Mouse (Mus musculus) myocyte (in vitro differentiated cells): Measurements from ENCODE around the gene 1700016D06Rik. TPM values are rescaled to one million over a fixed set of nuclear protein-coding genes. Genes with fewer than 3 reads are reported as not detected.

Experiments
- H3K27me3 ChIP-seq: one replicate; pipeline ENCODE4 v1.6.1; 2011; ENCODE audit not compliant: control insufficient read depth, insufficient read depth, insufficient read length
- H3K36me3 ChIP-seq: one replicate; pipeline ENCODE4 v1.6.1; 2011; ENCODE audit not compliant: control insufficient read depth, insufficient read depth
- H3K4me2 ChIP-seq: one replicate; pipeline ENCODE4 v1.6.1; 2011; ENCODE audit warnings: low read depth, control low read depth
- H3K4me3 ChIP-seq: one replicate; pipeline ENCODE4 v1.5.1; 2011; ENCODE audit warnings: mild to moderate bottlenecking, control low read depth, moderate library complexity
- H3K79me2 ChIP-seq: one replicate; pipeline ENCODE4 v1.6.1; 2011; ENCODE audit not compliant: control insufficient read depth, insufficient read depth
- H3ac ChIP-seq: one replicate; pipeline ENCODE4 v1.6.1; 2011; ENCODE audit not compliant: control insufficient read depth, insufficient read length
- CEBPB ChIP-seq: IDR thresholded peaks from 2 replicates; pipeline ENCODE4 v1.6.1; 2011; ENCODE audit warnings: mild to moderate bottlenecking, moderate library complexity; ENCODE audit not compliant: poor library complexity, insufficient read depth, severe bottlenecking
- E2F4 ChIP-seq: IDR thresholded peaks from one replicate; pipeline ENCODE4 v1.6.1; 2011; ENCODE audit warnings: mild to moderate bottlenecking, control low read depth, moderate library complexity; ENCODE audit not compliant: insufficient read depth
- MAX ChIP-seq: IDR thresholded peaks from one replicate; pipeline ENCODE4 v1.6.1; 2011; ENCODE audit warnings: low read depth, mild to moderate bottlenecking, control low read depth
- MYOD1 ChIP-seq, 3 experiments: IDR thresholded peaks; one replicate each; pipeline ENCODE4 v1.6.1; 2011; ENCODE audit warnings: control low read depth in 2 of 3, low read depth in 2 of 3, mild to moderate bottlenecking in 2 of 3, moderate library complexity in 1 of 3; ENCODE audit not compliant: insufficient read length in 2 of 3, control insufficient read depth in 1 of 3
- MYOG ChIP-seq, 3 experiments: IDR thresholded peaks; one replicate each; pipeline ENCODE4 v1.6.1; 2011; ENCODE audit warnings: control low read depth in 2 of 3, low read depth in 2 of 3, mild to moderate bottlenecking in 2 of 3; ENCODE audit not compliant: insufficient read length in 2 of 3, control insufficient read depth in 1 of 3, insufficient read depth in 1 of 3
- POLR2A ChIP-seq: IDR thresholded peaks from one replicate; pipeline ENCODE4 v1.6.1; 2011; ENCODE audit warnings: low read depth, mild to moderate bottlenecking, control low read depth, moderate library complexity; ENCODE audit not compliant: insufficient read length
- POLR2AphosphoS2 ChIP-seq: IDR thresholded peaks from one replicate; pipeline ENCODE4 v1.6.1; 2011; ENCODE audit warnings: low read depth, control low read depth; ENCODE audit not compliant: insufficient read length
- REST ChIP-seq: IDR thresholded peaks from one replicate; pipeline ENCODE4 v1.6.1; 2011; ENCODE audit warnings: mild to moderate bottlenecking, control low read depth, moderate library complexity; ENCODE audit not compliant: insufficient read depth, insufficient read length
- SRF ChIP-seq: IDR thresholded peaks from one replicate; pipeline ENCODE4 v1.6.1; 2011; ENCODE audit warnings: low read depth; ENCODE audit not compliant: control insufficient read depth, insufficient read length
- TCF12 ChIP-seq: IDR thresholded peaks from one replicate; pipeline ENCODE4 v1.6.1; 2011; ENCODE audit warnings: mild to moderate bottlenecking, control low read depth; ENCODE audit not compliant: poor library complexity, insufficient read depth, severe bottlenecking
- TCF3 ChIP-seq: IDR thresholded peaks from one replicate; pipeline ENCODE4 v1.6.1; 2011; ENCODE audit warnings: low read depth, control low read depth; ENCODE audit not compliant: insufficient read length
- USF1 ChIP-seq: IDR thresholded peaks from one replicate; pipeline ENCODE4 v1.6.1; 2011; ENCODE audit warnings: low read depth, mild to moderate bottlenecking, control low read depth, moderate library complexity
- polyA plus RNA-seq: library from polyadenylated mRNA; unstranded; fragments of >200 nt; fragmentation: generic; extraction: Trizol; gene quantifications from one replicate; pipeline ENCODE4 v1.2.1, GENCODE M21; 2012; ENCODE audit warnings: missing spikeins

The 1700016D06Rik gene
- 0.30 TPM for polyA plus RNA-seq

GRCm38 (mm10) chr8:11701033-11701362 is at the start of gene 1700016D06Rik:
1700016D06Rik (minus strand) TSS chr8:11701063.
- Histone ChIP-seq H3K79me2 (no peaks in the 10 kb centered on the region), H3K27me3 (no peaks in the 10 kb centered on the region), H3K4me3 (no peak within 1 kb of the TSS), H3K36me3 (no peaks in the 10 kb centered on the region), H3ac (no peak within 1 kb of the TSS), H3K4me2 (peak within 1 kb of the TSS; percentile 47)
- TF ChIP-seq TCF3, result no peak
- TF ChIP-seq MYOG (IDR thresholded peaks at IDR 0.05; ENCODE audit: control insufficient read depth in 1 of 3, insufficient read depth in 1 of 3, insufficient read length in 2 of 3, low read depth in 2 of 3), result no peak
- TF ChIP-seq USF1, result no peak
- TF ChIP-seq TCF12, result no peak
- no peak for TF ChIP-seq E2F4
- TF ChIP-seq SRF, result no peak

DNA sequence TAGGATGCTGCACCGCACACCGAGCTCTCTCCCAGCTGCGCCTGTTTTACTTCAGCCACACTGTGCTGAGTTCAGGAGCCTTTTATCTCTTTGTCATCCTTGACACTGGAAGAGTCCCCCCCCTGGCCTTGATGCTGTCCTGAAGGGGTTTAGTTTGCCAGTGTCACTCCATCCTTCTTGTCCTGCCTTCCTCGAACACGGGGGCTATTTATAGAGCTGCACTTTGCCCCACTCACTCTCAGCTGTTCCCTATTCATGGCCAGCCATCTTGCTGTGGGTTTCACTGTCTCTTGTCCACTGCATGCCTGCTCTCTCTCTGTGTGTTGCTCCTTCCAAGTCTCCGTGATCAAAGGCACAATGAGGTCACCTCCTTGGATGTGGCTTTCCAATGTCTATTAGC is 48.6 kb upstream of the 1700016D06Rik start:
- Histone ChIP-seq H3K4me3 (no peak overlapping the region), H3K79me2 (no peaks in the 10 kb centered on the region), H3ac (no peak overlapping the region), H3K36me3 (no peaks in the 10 kb centered on the region), H3K27me3 (peaks cover 40% of the 10 kb centered on the region), H3K4me2 (peak overlapping the region; percentile 10)
- TF ChIP-seq E2F4, result no peak
- TF ChIP-seq MYOG (IDR thresholded peaks at IDR 0.05; ENCODE audit: control insufficient read depth in 1 of 3, insufficient read depth in 1 of 3, insufficient read length in 2 of 3, low read depth in 2 of 3), result peak; percentile 36 to 77 (median 50)
- peak in 2 of 3 experiments; percentile 61 to 75 for TF ChIP-seq MYOD1 (IDR thresholded peaks at IDR 0.05; ENCODE audit: control insufficient read depth in 1 of 3, insufficient read length in 2 of 3, low read depth in 2 of 3)

GRCm38 (mm10) chr8:11746850-11747600 is 46.2 kb upstream of the 1700016D06Rik start:
- Histone ChIP-seq H3K36me3 (no peaks in the 10 kb centered on the region), H3K79me2 (no peaks in the 10 kb centered on the region), H3K4me3 (no peak overlapping the region), H3ac (no peak overlapping the region), H3K27me3 (peaks cover 48% of the 10 kb centered on the region), H3K4me2 (no peak overlapping the region)
- TF ChIP-seq MYOG (IDR thresholded peaks at IDR 0.05; ENCODE audit: control insufficient read depth in 1 of 3, insufficient read depth in 1 of 3, insufficient read length in 2 of 3, low read depth in 2 of 3), result no peak
- no peak for TF ChIP-seq POLR2A
- TF ChIP-seq TCF12, result no peak
- TF ChIP-seq POLR2AphosphoS2, result no peak
- no peak for TF ChIP-seq USF1
- no peak for TF ChIP-seq SRF
- no peak for TF ChIP-seq E2F4
- TF ChIP-seq TCF3, result no peak
- TF ChIP-seq CEBPB, result no peak
- TF ChIP-seq MAX, result no peak
- no peak for TF ChIP-seq MYOD1 (IDR thresholded peaks at IDR 0.05; ENCODE audit: control insufficient read depth in 1 of 3, insufficient read length in 2 of 3, low read depth in 2 of 3)
- TF ChIP-seq REST, result no peak

GRCm38 (mm10) chr8:11743580-11743979 is 42.7 kb upstream of the 1700016D06Rik start:
- H3K4me3 ChIP-seq, result no peak overlapping the region
- H3K36me3 ChIP-seq, result no peaks in the 10 kb centered on the region
- H3ac ChIP-seq, result no peak overlapping the region
- TF ChIP-seq SRF (no peak), MYOG (IDR thresholded peaks at IDR 0.05; ENCODE audit: control insufficient read depth in 1 of 3, insufficient read depth in 1 of 3, insufficient read length in 2 of 3, low read depth in 2 of 3) (no peak), E2F4 (no peak), POLR2AphosphoS2 (no peak), POLR2A (no peak), REST (no peak), CEBPB (no peak), USF1 (no peak), MAX (no peak)
- no peak overlapping the region for H3K4me2 ChIP-seq
- peaks cover 64% of the 10 kb centered on the region for H3K27me3 ChIP-seq
- no peaks in the 10 kb centered on the region for H3K79me2 ChIP-seq

DNA sequence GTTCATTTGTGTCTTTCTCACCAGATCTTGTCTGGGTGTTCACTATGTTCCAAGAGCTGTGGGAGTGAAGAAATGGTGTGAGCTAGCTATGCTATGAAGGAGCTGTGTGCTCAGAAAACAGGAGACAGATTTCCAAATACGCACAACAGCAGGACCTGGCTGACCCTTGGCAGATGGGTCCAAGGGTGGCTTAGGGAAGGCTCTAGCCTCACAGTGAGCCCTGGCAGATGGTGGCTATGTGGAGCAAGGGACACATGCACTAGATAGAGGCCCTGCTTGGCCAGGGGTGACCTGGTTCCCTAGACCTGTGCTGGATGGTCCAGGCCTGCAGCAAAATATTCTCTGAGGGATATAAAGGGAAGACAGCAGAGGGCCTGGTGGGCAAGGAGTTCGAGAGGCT is 40.0 kb upstream of the 1700016D06Rik start:
- Histone ChIP-seq H3K4me3 (no peak overlapping the region), H3K4me2 (no peak overlapping the region), H3K36me3 (no peaks in the 10 kb centered on the region), H3K79me2 (no peaks in the 10 kb centered on the region), H3ac (no peak overlapping the region), H3K27me3 (peaks cover 80% of the 10 kb centered on the region)
- TF ChIP-seq TCF12 (no peak), TCF3 (no peak), USF1 (no peak), POLR2A (no peak), MAX (no peak), REST (no peak), MYOG (IDR thresholded peaks at IDR 0.05; ENCODE audit: control insufficient read depth in 1 of 3, insufficient read depth in 1 of 3, insufficient read length in 2 of 3, low read depth in 2 of 3) (no peak), POLR2AphosphoS2 (no peak), SRF (no peak), CEBPB (no peak), MYOD1 (IDR thresholded peaks at IDR 0.05; ENCODE audit: control insufficient read depth in 1 of 3, insufficient read length in 2 of 3, low read depth in 2 of 3) (no peak), E2F4 (no peak)
